Mouse (Mus musculus) liver, postnatal 0 days (tissue): Measurements from ENCODE around the gene Cacnb3. TPM values are rescaled to one million over a fixed set of nuclear protein-coding genes. Genes with fewer than 3 reads are reported as not detected.
A peak's percentile ranks its signal among the peaks of the same experiment; 100 is the strongest.

Experiments used
- ATAC-seq: fragments of 200-750 bp; cut with Nextera tagmentation; 2 replicates; pipeline ENCODE4 v1.8.0; 2017; ENCODE audit warnings: mild to moderate bottlenecking, moderate library complexity
- DNase-seq: peaks from one replicate; pipeline ENCODE4 v3.0.0-alpha.2; 2016
- H3K27ac ChIP-seq: fragments of 300-500 bp; sonication (generic); 2 replicates; pipeline ENCODE4 v1.5.1; 2014; ENCODE audit warnings: antibody characterized with exemption, moderate library complexity, mild to moderate bottlenecking, low read depth
- H3K27me3 ChIP-seq: fragments of 300-500 bp; sonication (generic); 2 replicates; pipeline ENCODE4 v1.6.1; 2014; ENCODE audit warnings: low read length, control low read depth, mixed read lengths; ENCODE audit not compliant: insufficient read depth
- H3K36me3 ChIP-seq: fragments of 300-500 bp; sonication (generic); replicated peaks from 2 replicates; pipeline ENCODE4 v1.6.1; 2014; ENCODE audit warnings: mild to moderate bottlenecking, control low read depth, low read length, moderate library complexity, mixed read lengths; ENCODE audit not compliant: insufficient read depth
- H3K4me1 ChIP-seq: fragments of 300-500 bp; sonication (generic); 2 replicates; pipeline ENCODE4 v1.6.1; 2014; ENCODE audit warnings: antibody characterized with exemption, mild to moderate bottlenecking, control low read depth; ENCODE audit not compliant: insufficient read depth
- H3K4me2 ChIP-seq: fragments of 300-500 bp; sonication (generic); 2 replicates; pipeline ENCODE4 v1.6.1; 2014; ENCODE audit warnings: low read depth, mild to moderate bottlenecking, low read length, moderate library complexity, mixed read lengths
- H3K4me3 ChIP-seq: fragments of 300-500 bp; sonication (generic); 2 replicates; pipeline ENCODE4 v1.5.1; 2014; ENCODE audit warnings: low read depth, low read length
- H3K9ac ChIP-seq: fragments of 300-500 bp; sonication (generic); replicated peaks from 2 replicates; pipeline ENCODE4 v1.6.1; 2014; ENCODE audit warnings: mild to moderate bottlenecking, moderate library complexity
- H3K9me3 ChIP-seq: fragments of 300-500 bp; sonication (generic); 2 replicates; pipeline ENCODE4 v1.6.1; 2016; ENCODE audit warnings: mild to moderate bottlenecking, control low read depth, low read length, mixed read lengths
- CTCF ChIP-seq: sonication (generic); IDR thresholded peaks from 2 replicates; pipeline ENCODE4 v1.5.1; 2016; ENCODE audit warnings: antibody characterized with exemption, low read depth
- EP300 ChIP-seq: IDR thresholded peaks from 2 replicates; pipeline ENCODE4 v1.6.1; 2016; ENCODE audit warnings: antibody characterized with exemption, low read depth, mild to moderate bottlenecking
- WGBS: fragments of 180-500 bp; shearing (Covaris S2); extraction: QIAGEN DNeasy Blood & Tissue Kit; methylation state at CpG from one replicate; pipeline ENCODE4 v1.1.7; 2014; ENCODE audit not compliant: insufficient replicate concordance; 5-methylcytosine and 5-hydroxymethylcytosine counted together
- polyA plus RNA-seq: library from polyadenylated mRNA; unstranded; fragments of >200 nt; fragmentation: Nextera tagmentation; extraction: Ambion mirVana; gene quantifications from 2 replicates; pipeline ENCODE4 v1.2.1, GENCODE M21; 2015

Gene Cacnb3
- polyA plus RNA-seq, 1 experiment from 2014 or later = 0.58 TPM

DNA sequence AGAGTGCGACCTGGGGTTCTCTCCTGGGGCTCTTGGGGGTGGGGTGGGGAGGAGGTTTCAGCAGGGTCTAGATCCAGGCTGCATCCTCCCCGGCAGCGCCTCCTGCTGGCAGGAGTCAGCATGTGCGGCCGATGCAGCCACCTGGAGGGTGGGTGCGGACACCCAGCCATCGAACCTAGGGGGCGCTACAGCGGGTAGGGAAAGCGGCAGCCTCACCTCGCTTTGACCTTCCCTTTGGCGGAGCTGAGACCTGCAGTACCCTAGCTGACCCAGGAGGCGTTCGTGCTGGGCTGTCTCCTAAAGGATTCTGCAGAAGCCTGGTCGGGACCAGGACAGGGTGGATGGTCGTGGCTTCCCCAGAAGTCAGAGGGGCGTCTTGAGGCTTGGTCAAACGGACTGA lies 853 bp downstream of the Cacnb3 start:
- DNase-seq (peak; percentile 87), ATAC-seq (peak; percentile 52)
- no peak overlapping the region for H3K9ac ChIP-seq
- H3K4me2 ChIP-seq = 0 out of 2 replicates have a peak overlapping the region, but pooled peaks have one; percentile 15
- no peak overlapping the region for H3K27ac ChIP-seq
- peaks cover 95% of the 10 kb centered on the region for H3K27me3 ChIP-seq
- peaks cover 27% of the 10 kb centered on the region for H3K4me1 ChIP-seq
- H3K9me3 ChIP-seq = no peaks in the 10 kb centered on the region
- 2% methylated on average over 18 of the region's 18 CpGs for WGBS
- no peak overlapping the region for H3K4me3 ChIP-seq
- TF ChIP-seq CTCF (peak; percentile 89), EP300 (no peak)
- H3K36me3 ChIP-seq = no peaks in the 10 kb centered on the region

GRCm38 (mm10) chr15:98632107-98632744 lies 1.6 kb downstream of the Cacnb3 start:
- TF ChIP-seq EP300 (no peak), CTCF (no peak)
- peak overlapping the region; percentile 15; the same call in 1 of the 2 replicates for H3K4me2 ChIP-seq
- H3K36me3 ChIP-seq = no peaks in the 10 kb centered on the region
- peak overlapping the region; percentile 23; the same call in 1 of the 2 replicates for H3K4me3 ChIP-seq
- DNase-seq (peak; percentile 41), ATAC-seq (no peak)
- no peak overlapping the region for H3K27ac ChIP-seq
- under 1% methylated on average over 25 of the region's 25 CpGs for WGBS
- H3K9ac ChIP-seq = no peak overlapping the region
- no peaks in the 10 kb centered on the region for H3K9me3 ChIP-seq
- peaks cover 27% of the 10 kb centered on the region for H3K4me1 ChIP-seq
- peaks cover 96% of the 10 kb centered on the region for H3K27me3 ChIP-seq

- Histone ChIP-seq H3K4me1 (peaks cover 27% of the 10 kb centered on the region), H3K9ac (no peak overlapping the region), H3K27me3 (peaks cover 99% of the 10 kb centered on the region), H3K27ac (no peak overlapping the region), H3K4me3 (no peak overlapping the region), H3K4me2 (no peak overlapping the region), H3K9me3 (no peaks in the 10 kb centered on the region), H3K36me3 (no peaks in the 10 kb centered on the region)
- TF ChIP-seq CTCF (no peak), EP300 (no peak)
- DNase-seq (no peak), ATAC-seq (no peak)
- WGBS = 1% methylated on average over 4 of the region's 4 CpGs
These were observed 2.3 kb downstream of the Cacnb3 start for GRCm38 (mm10) chr15:98632921-98633320.

- H3K36me3 ChIP-seq = no peaks in the 10 kb centered on the region
- peak overlapping the region; percentile 88 for H3K4me2 ChIP-seq
- H3K27ac ChIP-seq = no peak overlapping the region
- H3K4me3 ChIP-seq = peak overlapping the region; percentile 66
- ATAC-seq (no peak), DNase-seq (no peak)
- H3K27me3 ChIP-seq = peaks cover 89% of the 10 kb centered on the region
- peaks cover 23% of the 10 kb centered on the region for H3K4me1 ChIP-seq
- TF ChIP-seq EP300 (no peak), CTCF (no peak)
- no peaks in the 10 kb centered on the region for H3K9me3 ChIP-seq
- H3K9ac ChIP-seq = no peak overlapping the region
- WGBS = under 1% methylated on average over 23 of the region's 25 CpGs
These were observed 3.3 kb downstream of the Cacnb3 start for GRCm38 (mm10) chr15:98633822-98634470.

DNA sequence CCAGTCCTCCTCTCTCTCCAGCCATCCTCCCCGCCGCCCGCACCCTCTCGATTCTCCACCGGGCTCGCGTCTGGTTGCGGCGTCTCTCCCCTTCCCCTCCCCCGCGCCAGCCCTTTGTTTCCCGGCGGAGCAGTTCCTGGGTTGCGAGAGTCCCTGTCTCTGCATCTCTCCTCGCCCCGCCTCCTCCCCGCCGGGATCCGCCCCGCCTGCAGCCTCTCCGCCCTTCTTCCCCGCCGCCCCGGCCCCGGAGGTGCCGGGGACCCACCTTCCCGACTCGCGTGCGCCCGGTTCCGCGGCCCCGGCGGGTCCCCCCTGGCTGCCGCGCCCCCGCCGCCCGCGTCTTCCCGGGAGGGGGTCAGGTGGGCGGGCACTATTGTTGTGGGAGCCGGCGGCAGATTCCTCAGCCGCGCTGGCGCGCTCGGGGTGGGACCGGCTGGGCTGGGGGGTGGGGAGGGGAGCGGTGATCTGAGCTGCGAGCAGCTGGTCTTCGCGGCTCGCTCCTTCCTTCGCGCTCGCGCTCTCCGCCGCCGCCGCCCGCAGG lies 4.0 kb downstream of the Cacnb3 start:
- no peaks in the 10 kb centered on the region for H3K36me3 ChIP-seq
- H3K27me3 ChIP-seq = peaks cover 89% of the 10 kb centered on the region
- peak overlapping the region; percentile 88 for H3K4me2 ChIP-seq
- ATAC-seq = peak; percentile 18; the same call in 1 of the 2 replicates
- peaks cover 18% of the 10 kb centered on the region for H3K4me1 ChIP-seq
- 1% methylated on average over 46 of the region's 65 CpGs for WGBS
- peak; percentile 62 for DNase-seq
- no peaks in the 10 kb centered on the region for H3K9me3 ChIP-seq
- H3K4me3 ChIP-seq = peak overlapping the region; percentile 66
- H3K9ac ChIP-seq = peak overlapping the region; percentile 44
- no peak overlapping the region for H3K27ac ChIP-seq
- TF ChIP-seq CTCF (no peak), EP300 (no peak)

GRCm38 (mm10) chr15:98635291-98635841 lies 4.7 kb downstream of the Cacnb3 start:
- H3K4me1 ChIP-seq = peaks cover 18% of the 10 kb centered on the region
- no peaks in the 10 kb centered on the region for H3K36me3 ChIP-seq
- no peak overlapping the region for H3K27ac ChIP-seq
- H3K4me2 ChIP-seq = peak overlapping the region; percentile 88
- no peaks in the 10 kb centered on the region for H3K9me3 ChIP-seq
- no peak overlapping the region for H3K9ac ChIP-seq
- TF ChIP-seq EP300 (no peak), CTCF (no peak)
- 5% methylated on average over 21 of the region's 21 CpGs for WGBS
- peaks cover 83% of the 10 kb centered on the region for H3K27me3 ChIP-seq
- ATAC-seq (no peak), DNase-seq (no peak)
- peak overlapping the region; percentile 66 for H3K4me3 ChIP-seq
